Mouse (Mus musculus) frontal cortex, postnatal 25 days (tissue): Measurements from ENCODE around the gene Sez6l.

ENCODE experiments used
- DNase-seq, 2 experiments: peaks; one replicate each; pipeline ENCODE4 v3.0.0; 2022; ENCODE audit warnings: low spot score in 2 of 2

Sez6l gene

GRCm38 (mm10) chr5:112584155-112584769, 7.3 kb upstream of the Sez6l start:
- no peak for DNase-seq

GRCm38 (mm10) chr5:112583304-112583703, 6.3 kb upstream of the Sez6l start:
- DNase-seq, result no peak

GRCm38 (mm10) chr5:112577750-112578149, 765 bp upstream of the Sez6l start:
- peak; percentile 41 to 63 for DNase-seq

- peak in 1 of 2 experiments; percentile 35 for DNase-seq
These were observed 508 bp downstream of the Sez6l start for GRCm38 (mm10) chr5:112576361-112576992.

GRCm38 (mm10) chr5:112575151-112575915, 1.7 kb downstream of the Sez6l start:
- no peak for DNase-seq

- DNase-seq, result peak; percentile 64 to 73
These were observed 3.1 kb downstream of the Sez6l start for GRCm38 (mm10) chr5:112573916-112574315.

- no peak for DNase-seq
These were observed 4.8 kb downstream of the Sez6l start for GRCm38 (mm10) chr5:112572217-112572616.

- no peak for DNase-seq
These were observed 11.5 kb downstream of the Sez6l start for GRCm38 (mm10) chr5:112565489-112565888.

- DNase-seq, result no peak
These were observed 11.9 kb downstream of the Sez6l start for GRCm38 (mm10) chr5:112565083-112565482.

GRCm38 (mm10) chr5:112560869-112561499, 16.0 kb downstream of the Sez6l start:
- DNase-seq, result no peak

- no peak for DNase-seq
These were observed 16.8 kb downstream of the Sez6l start for GRCm38 (mm10) chr5:112560139-112560538.

- DNase-seq, result no peak
These were observed 19.6 kb downstream of the Sez6l start for GRCm38 (mm10) chr5:112557396-112557795.

- no peak for DNase-seq
These were observed 20.3 kb downstream of the Sez6l start for GRCm38 (mm10) chr5:112556640-112557039.

GRCm38 (mm10) chr5:112554508-112554907, 22.5 kb downstream of the Sez6l start:
- no peak for DNase-seq

- DNase-seq, result no peak
These were observed 24.2 kb downstream of the Sez6l start for GRCm38 (mm10) chr5:112552786-112553185.

- peak; percentile 52 to 56 for DNase-seq
These were observed 24.8 kb downstream of the Sez6l start for GRCm38 (mm10) chr5:112551975-112552728.

GRCm38 (mm10) chr5:112548846-112549620, 28.0 kb downstream of the Sez6l start:
- no peak for DNase-seq

- no peak for DNase-seq
These were observed 30.2 kb downstream of the Sez6l start for GRCm38 (mm10) chr5:112546771-112547170.

- DNase-seq, result no peak
These were observed 38.7 kb downstream of the Sez6l start for GRCm38 (mm10) chr5:112538295-112538694.

GRCm38 (mm10) chr5:112535868-112536267, 41.1 kb downstream of the Sez6l start:
- no peak for DNase-seq

- no peak for DNase-seq
These were observed 42.8 kb downstream of the Sez6l start for GRCm38 (mm10) chr5:112534146-112534545.
